9 mouse cellular contexts compared by ENCODE assay signal in the genomic region with DNA sequence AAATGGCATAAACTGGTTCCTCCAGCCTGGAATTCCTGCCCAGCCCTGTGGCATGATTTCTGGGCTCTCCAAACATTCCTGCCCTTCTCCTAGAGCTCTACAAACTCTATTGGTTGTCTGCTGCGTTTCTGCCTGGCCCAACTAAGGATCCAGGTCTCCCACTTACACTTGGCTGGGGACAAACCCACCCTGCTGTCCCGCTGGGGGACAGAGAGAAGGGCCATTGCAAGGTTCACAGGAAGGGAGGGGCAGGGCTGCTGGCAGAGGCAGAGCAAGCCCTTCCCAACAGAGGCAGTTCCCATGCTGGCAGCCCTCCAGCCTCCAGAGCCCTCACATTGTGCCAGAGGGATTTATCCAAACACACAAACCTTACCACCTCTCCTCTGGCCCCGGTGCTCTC. TPM values are rescaled to one million over a fixed set of nuclear protein-coding genes. Genes with fewer than 3 reads are reported as not detected.
DNase-seq lines count a peak whose midpoint lies in the region; ATAC-seq and TF ChIP-seq lines count a peak whose summit lies in the region.
"Had no signal": no experiment of that assay in that cellular context is flagged by ENCODE, and none has a peak within 500 bp of the region (broad histone marks: within the 10 kb centered on the region; RNA-seq: fewer than 3 reads in every experiment).

No protein-coding gene starts in this region.

- intact Hi-C loops in left cerebral cortex, postnatal 4 days (cut with DNase I), result no loop called here
- intact Hi-C loops in left cerebral cortex, postnatal 25 days (cut with DNase I), result no loop called here
- intact Hi-C loops in gastrocnemius, adult 2 months (cut with DNase I), result no loop called here

- no peaks in the 10 kb centered on the region for H3K9me3 ChIP-seq in forebrain, embryonic 12.5 days
- H3K9me3 ChIP-seq: hindbrain, embryonic 15.5 days had no signal

- TF ChIP-seq CTCF in gastrocnemius, adult 2 months (IDR thresholded peaks at IDR 0.05), result no peak

- H3K27ac ChIP-seq in gastrocnemius, adult 2 months, result peak overlapping the region; percentile 88
- H3K27ac ChIP-seq in forebrain, embryonic 12.5 days, result no peak overlapping the region
- H3K27ac ChIP-seq: hindbrain, embryonic 15.5 days had no signal

- H3K4me2 ChIP-seq in forebrain, embryonic 12.5 days, result no peak overlapping the region
- H3K4me2 ChIP-seq: hindbrain, embryonic 15.5 days had no signal

- no peaks in the 10 kb centered on the region for H3K36me3 ChIP-seq in forebrain, embryonic 12.5 days (replicated peaks)
- H3K36me3 ChIP-seq: hindbrain, embryonic 15.5 days had no signal

- peak; percentile 85 for DNase-seq in left cerebral cortex, postnatal 4 days
- no peak for DNase-seq in left cerebral cortex, postnatal 25 days (ENCODE audit: low spot score in 2 of 2)
- peak; percentile 84 for DNase-seq in adrenal gland, postnatal 10 days
- DNase-seq in gastrocnemius, adult 2 months, result peak; percentile 79
- peak; percentile 84 for DNase-seq in kidney, postnatal 10 days
- no peak for DNase-seq in retina, postnatal 1 day
- DNase-seq in layer of hippocampus, adult 18-20 months (ENCODE audit: low spot score in 2 of 2), result no peak

- peaks cover 25% of the 10 kb centered on the region for H3K4me1 ChIP-seq in forebrain, embryonic 12.5 days

- peaks cover 91% of the 10 kb centered on the region for H3K27me3 ChIP-seq in forebrain, embryonic 12.5 days

- H3K9ac ChIP-seq in forebrain, embryonic 12.5 days, result no peak overlapping the region
- H3K9ac ChIP-seq: hindbrain, embryonic 15.5 days had no signal

- peak overlapping the region; percentile 27 for H3K4me3 ChIP-seq in gastrocnemius, adult 2 months
- no peak overlapping the region for H3K4me3 ChIP-seq in forebrain, embryonic 12.5 days (replicated peaks)
- H3K4me3 ChIP-seq: hindbrain, embryonic 15.5 days had no signal

- WGBS in forebrain, embryonic 12.5 days, result 42% methylated on average over 3 of the region's 3 CpGs

- no peak for ATAC-seq in forebrain, embryonic 12.5 days (ENCODE audit: low FRiP score)

RNA-seq across cellular contexts. Expression of gene Pitpnm3, which starts 3.3 kb away (rescaled TPM):
- total RNA-seq in left cerebral cortex, postnatal 4 days (2021), result 10 to 100 TPM; 20.9 to 25.5 TPM
- total RNA-seq in left cerebral cortex, postnatal 25 days (2021), result 10 to 100 TPM; 72.4 to 78.6 TPM
- 1 to 10 TPM; 1.4 to 1.5 TPM for total RNA-seq in adrenal gland, postnatal 10 days (2021)
- 1 to 10 TPM; 1.7 to 2.2 TPM for total RNA-seq in gastrocnemius, adult 2 months (2021)
- total RNA-seq in layer of hippocampus, adult 18-20 months (2021), result 10 to 100 TPM; 31.6 to 34.4 TPM
- 0.41 and 0.58 TPM in 2 replicates for polyA plus RNA-seq in forebrain, embryonic 12.5 days (2016; fragmentation: Nextera tagmentation; extraction: Ambion mirVana)

Comparison
In these comparisons a context has a peak if more than half of its experiments do, and no peak if none do; other contexts are left out.
1. DNase-seq: peak in left cerebral cortex, postnatal 4 days (single experiment), adrenal gland, postnatal 10 days (single experiment), gastrocnemius, adult 2 months (single experiment) and kidney, postnatal 10 days (single experiment); none in left cerebral cortex, postnatal 25 days (0 of 2), retina, postnatal 1 day (single experiment) and layer of hippocampus, adult 18-20 months (0 of 2).
2. RNA of gene Pitpnm3, which starts 3.3 kb away (total RNA-seq): 72.4 to 78.6 TPM in left cerebral cortex, postnatal 25 days, 31.6 to 34.4 TPM in layer of hippocampus, adult 18-20 months and 20.9 to 25.5 TPM in left cerebral cortex, postnatal 4 days; 1.7 to 2.2 TPM in gastrocnemius, adult 2 months and 1.4 to 1.5 TPM in adrenal gland, postnatal 10 days; every median in the first group is over 4 times any median in the second.